Mouse (Mus musculus): ENCODE measurements around the gene Rpl32.

DNA sequence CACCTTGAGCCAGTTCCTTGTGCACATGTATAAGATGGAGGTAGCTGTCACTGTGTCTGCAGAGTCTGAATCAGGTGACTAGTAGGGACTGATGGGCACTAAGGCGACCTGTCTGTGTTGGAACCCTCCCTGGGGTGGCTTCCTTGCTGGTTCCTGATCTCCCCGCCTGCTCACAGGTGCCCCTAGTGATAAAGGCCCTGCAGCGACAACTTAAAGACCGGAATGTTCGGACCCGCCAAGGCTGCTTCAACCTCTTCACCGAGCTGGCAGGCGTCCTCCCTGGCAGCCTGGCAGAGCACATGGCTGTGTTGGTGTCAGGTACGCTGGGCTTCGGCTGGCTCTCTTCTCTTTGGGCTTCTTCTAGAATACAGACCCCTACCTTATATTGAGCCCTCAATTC, 17.5 kb downstream of the Rpl32 start:
- TF ChIP-seq EP300 (IDR thresholded peaks at IDR 0.05), result no peak
- TF ChIP-seq CTCF (IDR thresholded peaks at IDR 0.05), result no peak
